Mouse (Mus musculus) embryonic facial prominence, embryonic 13.5 days (tissue): Measurements from ENCODE around the gene Chchd3. TPM values are rescaled to one million over a fixed set of nuclear protein-coding genes. Genes with fewer than 3 reads are reported as not detected.

Experiments
- ATAC-seq: fragments of 200-750 bp; cut with Nextera tagmentation; 2 replicates; pipeline ENCODE4 v1.8.0; 2017; ENCODE audit warnings: low read depth; ENCODE audit not compliant: insufficient number of reproducible peaks, insufficient read depth, low FRiP score, low TSS enrichment
- H3K27ac ChIP-seq: fragments of 300-500 bp; sonication (generic); 2 replicates; pipeline ENCODE4 v1.5.1; 2015; ENCODE audit warnings: moderate library complexity, mild to moderate bottlenecking, inconsistent platforms
- H3K27me3 ChIP-seq: fragments of 300-500 bp; sonication (generic); 2 replicates; pipeline ENCODE4 v1.6.1; 2015; ENCODE audit warnings: mild to moderate bottlenecking, inconsistent platforms
- H3K36me3 ChIP-seq: fragments of 300-500 bp; sonication (generic); 2 replicates; pipeline ENCODE4 v1.6.1; 2015; ENCODE audit warnings: mild to moderate bottlenecking, inconsistent platforms
- H3K4me1 ChIP-seq: fragments of 300-500 bp; sonication (generic); 2 replicates; pipeline ENCODE4 v1.6.1; 2015; ENCODE audit warnings: inconsistent platforms
- H3K4me2 ChIP-seq: fragments of 300-500 bp; sonication (generic); 2 replicates; pipeline ENCODE4 v1.6.1; 2015; ENCODE audit warnings: moderate library complexity, mild to moderate bottlenecking, inconsistent platforms
- H3K4me3 ChIP-seq: fragments of 300-500 bp; sonication (generic); 2 replicates; pipeline ENCODE4 v1.5.1; 2015; ENCODE audit warnings: mild to moderate bottlenecking, inconsistent platforms
- H3K9ac ChIP-seq: fragments of 300-500 bp; sonication (generic); 2 replicates; pipeline ENCODE4 v1.6.1; 2015; ENCODE audit warnings: mild to moderate bottlenecking, inconsistent platforms
- H3K9me3 ChIP-seq: fragments of 300-500 bp; sonication (generic); 2 replicates; pipeline ENCODE4 v1.6.1; 2016; ENCODE audit warnings: inconsistent platforms
- WGBS: fragments of 180-500 bp; shearing (Covaris S2); methylation state at CpG from one replicate; pipeline ENCODE4 v1.1.7; 2015; ENCODE audit warnings: mixed read lengths; 5-methylcytosine and 5-hydroxymethylcytosine counted together
- polyA plus RNA-seq: library from polyadenylated mRNA; unstranded; fragments of >200 nt; fragmentation: Nextera tagmentation; extraction: Ambion mirVana; gene quantifications from 2 replicates; pipeline ENCODE4 v1.2.1, GENCODE M21; 2015

The Chchd3 gene
- polyA plus RNA-seq, 1 experiment from 2014 or later: 107 TPM

DNA sequence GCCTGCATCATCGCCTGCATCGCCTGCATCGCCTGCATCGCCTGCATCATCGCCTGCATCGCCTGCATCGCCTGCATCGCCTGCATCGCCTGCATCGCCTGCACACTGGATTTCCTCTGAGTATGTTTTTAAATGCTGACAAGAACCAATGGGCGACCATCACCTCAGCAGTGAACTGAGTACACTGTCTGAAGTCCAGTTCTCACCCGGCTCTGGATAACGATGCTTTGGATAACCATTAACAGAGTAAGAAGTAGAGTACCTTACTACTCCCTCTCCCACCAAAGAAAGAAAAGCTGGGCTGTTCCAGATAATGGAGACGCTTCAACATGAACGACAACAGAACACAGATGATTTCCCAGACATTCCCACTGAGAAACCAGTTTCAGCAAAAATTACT is 58.8 kb downstream of the Chchd3 start:
- H3K27ac ChIP-seq: no peak overlapping the region
- 90% methylated on average over 15 of the region's 15 CpGs for WGBS
- no peak overlapping the region for H3K4me2 ChIP-seq
- no peaks in the 10 kb centered on the region for H3K9me3 ChIP-seq
- H3K4me1 ChIP-seq: peaks cover 23% of the 10 kb centered on the region; the same call in 1 of the 2 replicates
- no peak overlapping the region for H3K9ac ChIP-seq
- H3K27me3 ChIP-seq: no peaks in the 10 kb centered on the region
- ATAC-seq: no peak
- H3K4me3 ChIP-seq: no peak overlapping the region
- no peaks in the 10 kb centered on the region for H3K36me3 ChIP-seq

- no peak for ATAC-seq
- WGBS: 89% methylated on average over 1 of the region's 1 CpGs
- Histone ChIP-seq H3K9ac (no peak overlapping the region), H3K4me2 (no peak overlapping the region), H3K4me3 (no peak overlapping the region), H3K4me1 (peaks cover 13% of the 10 kb centered on the region), H3K27ac (no peak overlapping the region), H3K27me3 (no peaks in the 10 kb centered on the region), H3K36me3 (no peaks in the 10 kb centered on the region), H3K9me3 (no peaks in the 10 kb centered on the region)
Observed at GRCm38 (mm10) chr6:32996597-32996996, 63.5 kb downstream of the Chchd3 start.

DNA sequence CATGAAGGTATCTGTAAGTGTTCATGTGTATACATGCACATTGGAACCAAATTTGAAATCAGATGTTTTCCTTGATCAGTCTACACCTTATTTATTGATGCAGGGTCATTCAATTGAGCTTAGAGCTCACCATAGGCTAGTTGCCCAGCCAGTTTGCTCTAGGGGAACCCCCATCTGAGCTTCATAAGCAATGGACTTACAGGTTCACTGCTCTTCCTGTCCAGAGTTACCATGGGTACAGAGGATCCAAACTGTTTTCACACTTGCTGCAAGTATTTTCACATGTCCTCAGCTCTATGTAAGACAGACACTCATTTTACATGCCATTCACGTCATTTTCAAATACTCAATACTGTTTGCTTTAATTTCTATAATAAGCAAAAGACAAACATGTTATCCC is 66.2 kb downstream of the Chchd3 start:
- WGBS: 91% methylated on average over 1 of the region's 1 CpGs

DNA sequence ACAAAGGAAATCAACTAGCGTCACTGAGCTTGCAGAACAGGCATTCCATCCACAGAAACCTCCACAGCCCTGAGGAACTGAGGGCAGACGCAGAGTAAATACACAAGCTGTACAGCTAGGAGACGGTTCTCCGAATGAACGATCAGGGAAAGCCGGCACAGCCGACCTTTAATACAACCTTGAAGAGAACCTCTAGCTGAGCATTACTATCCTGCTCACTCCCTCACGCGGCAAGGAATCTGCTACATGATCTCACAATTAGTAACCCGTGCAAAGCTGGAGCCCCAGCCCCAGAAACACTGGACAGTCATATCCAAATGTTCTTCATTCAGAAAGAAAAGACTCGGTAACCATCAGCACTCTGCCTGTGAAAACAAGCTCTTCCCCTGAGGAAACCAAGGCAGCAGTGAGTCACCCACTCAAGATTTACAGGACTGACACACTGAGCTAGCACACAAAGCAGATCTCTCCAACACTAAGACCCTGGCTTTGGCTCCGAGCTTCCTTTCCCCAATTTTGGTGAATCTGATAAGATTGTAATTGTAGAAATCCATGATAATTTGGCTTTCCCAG is 69.9 kb downstream of the Chchd3 start:
- H3K9me3 ChIP-seq: no peaks in the 10 kb centered on the region
- no peak overlapping the region for H3K4me2 ChIP-seq
- H3K4me1 ChIP-seq: peaks cover 4% of the 10 kb centered on the region; the same call in 1 of the 2 replicates
- no peak for ATAC-seq
- H3K9ac ChIP-seq: no peak overlapping the region
- no peak overlapping the region for H3K27ac ChIP-seq
- WGBS: 65% methylated on average over 12 of the region's 12 CpGs
- no peaks in the 10 kb centered on the region for H3K36me3 ChIP-seq
- no peaks in the 10 kb centered on the region for H3K27me3 ChIP-seq
- no peak overlapping the region for H3K4me3 ChIP-seq

More for the DNA sequence above, 66.2 kb downstream of the Chchd3 start:
- H3K36me3 ChIP-seq: no peaks in the 10 kb centered on the region
- no peak overlapping the region for H3K4me2 ChIP-seq
- no peak for ATAC-seq
- H3K9me3 ChIP-seq: no peaks in the 10 kb centered on the region
- H3K27ac ChIP-seq: no peak overlapping the region
- H3K27me3 ChIP-seq: no peaks in the 10 kb centered on the region
- no peak overlapping the region for H3K9ac ChIP-seq
- H3K4me1 ChIP-seq: peaks cover 15% of the 10 kb centered on the region
- H3K4me3 ChIP-seq: no peak overlapping the region

DNA sequence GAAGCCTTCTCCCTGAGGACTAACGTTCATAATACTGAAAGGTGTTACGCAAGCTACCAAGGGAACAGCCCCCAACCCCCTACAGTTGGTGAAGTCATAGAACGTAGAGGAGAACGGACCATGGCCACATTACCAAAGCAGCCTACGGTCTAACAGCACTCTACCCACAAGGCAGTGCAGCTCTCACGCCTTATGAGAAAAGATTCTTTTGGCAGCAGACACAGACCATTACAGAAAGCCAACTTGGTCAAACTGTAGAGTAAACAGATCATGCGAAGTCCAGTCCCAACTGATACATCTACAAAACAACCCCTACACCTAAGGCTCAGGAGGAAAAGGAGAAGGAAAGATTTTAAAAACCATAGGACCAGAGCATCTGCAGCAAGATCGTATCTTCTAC is 71.5 kb downstream of the Chchd3 start:
- H3K27me3 ChIP-seq: no peaks in the 10 kb centered on the region
- no peak overlapping the region for H3K4me2 ChIP-seq
- H3K4me1 ChIP-seq: peaks cover 4% of the 10 kb centered on the region; the same call in 1 of the 2 replicates
- H3K27ac ChIP-seq: no peak overlapping the region
- no peak overlapping the region for H3K4me3 ChIP-seq
- no peak overlapping the region for H3K9ac ChIP-seq
- no peak for ATAC-seq
- H3K36me3 ChIP-seq: no peaks in the 10 kb centered on the region
- no peaks in the 10 kb centered on the region for H3K9me3 ChIP-seq
- 96% methylated on average over 8 of the region's 8 CpGs for WGBS

DNA sequence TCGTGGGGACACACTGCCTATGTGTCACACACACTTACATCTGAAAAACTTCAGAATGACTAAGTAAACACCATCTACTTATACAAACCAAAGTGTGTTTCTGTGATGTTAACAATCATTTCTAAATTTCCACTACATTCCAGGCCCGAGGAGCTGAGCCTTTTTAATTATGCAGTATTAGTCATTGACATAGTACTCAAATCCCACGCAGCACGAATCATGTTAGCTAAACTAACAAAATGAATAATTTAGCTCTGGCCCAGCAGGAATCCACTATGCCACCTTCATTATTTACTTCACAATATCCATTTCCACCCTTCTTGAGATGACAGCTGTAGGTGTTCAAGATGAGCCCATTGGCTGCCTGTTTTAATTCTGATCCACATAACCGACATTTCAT is 76.2 kb downstream of the Chchd3 start:
- Histone ChIP-seq H3K9ac (no peak overlapping the region), H3K27me3 (no peaks in the 10 kb centered on the region), H3K4me1 (no peaks in the 10 kb centered on the region), H3K36me3 (no peaks in the 10 kb centered on the region), H3K27ac (no peak overlapping the region), H3K4me3 (no peak overlapping the region), H3K9me3 (no peaks in the 10 kb centered on the region), H3K4me2 (no peak overlapping the region)
- ATAC-seq: no peak
- 85% methylated on average over 5 of the region's 5 CpGs for WGBS

DNA sequence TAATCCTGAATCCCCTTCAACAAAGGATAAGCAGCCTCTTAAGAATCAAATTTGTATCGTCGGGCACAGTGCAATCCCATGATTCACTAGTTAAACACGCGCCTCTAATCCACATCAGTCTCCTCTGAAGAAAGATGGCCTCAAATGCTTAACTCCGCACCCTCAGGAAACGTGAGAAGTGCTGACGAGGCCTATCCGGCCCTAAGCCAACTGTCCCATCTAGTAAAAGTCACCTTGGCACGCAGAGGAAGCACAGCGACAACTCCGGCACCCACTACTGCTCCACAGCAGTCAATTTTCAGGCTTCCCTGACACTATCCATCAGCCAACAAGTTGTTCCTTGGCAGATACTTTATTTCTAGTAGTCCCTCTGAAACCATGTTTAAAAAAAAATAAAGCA is 78.8 kb downstream of the Chchd3 start:
- Histone ChIP-seq H3K27ac (no peak overlapping the region), H3K27me3 (no peaks in the 10 kb centered on the region), H3K4me2 (no peak overlapping the region), H3K36me3 (no peaks in the 10 kb centered on the region), H3K4me3 (no peak overlapping the region), H3K9ac (no peak overlapping the region), H3K4me1 (no peaks in the 10 kb centered on the region), H3K9me3 (no peaks in the 10 kb centered on the region)
- no peak for ATAC-seq
- 78% methylated on average over 11 of the region's 11 CpGs for WGBS

GRCm38 (mm10) chr6:32978811-32979210 is 81.2 kb downstream of the Chchd3 start:
- Histone ChIP-seq H3K4me2 (no peak overlapping the region), H3K27me3 (no peaks in the 10 kb centered on the region), H3K9ac (no peak overlapping the region), H3K36me3 (no peaks in the 10 kb centered on the region), H3K9me3 (no peaks in the 10 kb centered on the region), H3K27ac (no peak overlapping the region), H3K4me3 (no peak overlapping the region), H3K4me1 (no peaks in the 10 kb centered on the region)
- ATAC-seq: no peak
- 92% methylated on average over 3 of the region's 3 CpGs for WGBS

GRCm38 (mm10) chr6:32971926-32972325 is 88.1 kb downstream of the Chchd3 start:
- H3K27me3 ChIP-seq: no peaks in the 10 kb centered on the region
- no peak for ATAC-seq
- no peaks in the 10 kb centered on the region for H3K9me3 ChIP-seq
- peaks cover 8% of the 10 kb centered on the region for H3K36me3 ChIP-seq
- H3K4me2 ChIP-seq: no peak overlapping the region
- H3K4me3 ChIP-seq: no peak overlapping the region
- H3K9ac ChIP-seq: no peak overlapping the region
- no peaks in the 10 kb centered on the region for H3K4me1 ChIP-seq
- H3K27ac ChIP-seq: no peak overlapping the region

- no peak for ATAC-seq
- Histone ChIP-seq H3K4me1 (no peaks in the 10 kb centered on the region), H3K9ac (no peak overlapping the region), H3K4me2 (no peak overlapping the region), H3K27ac (no peak overlapping the region), H3K9me3 (no peaks in the 10 kb centered on the region), H3K27me3 (no peaks in the 10 kb centered on the region), H3K4me3 (no peak overlapping the region), H3K36me3 (peaks cover 8% of the 10 kb centered on the region)
- 67% methylated on average over 2 of the region's 2 CpGs for WGBS
Observed at GRCm38 (mm10) chr6:32968971-32969370, 91.1 kb downstream of the Chchd3 start.

- no peak for ATAC-seq
- Histone ChIP-seq H3K4me3 (no peak overlapping the region), H3K9me3 (no peaks in the 10 kb centered on the region), H3K4me2 (no peak overlapping the region), H3K27me3 (no peaks in the 10 kb centered on the region), H3K27ac (no peak overlapping the region), H3K4me1 (no peaks in the 10 kb centered on the region), H3K36me3 (peaks cover 2% of the 10 kb centered on the region; the same call in 1 of the 2 replicates), H3K9ac (no peak overlapping the region)
- 33% methylated on average over 3 of the region's 3 CpGs for WGBS
Observed at GRCm38 (mm10) chr6:32962048-32962447, 98.0 kb downstream of the Chchd3 start.

- H3K4me3 ChIP-seq: no peak overlapping the region
- ATAC-seq: no peak
- 73% methylated on average over 3 of the region's 3 CpGs for WGBS
- H3K9ac ChIP-seq: no peak overlapping the region
- H3K36me3 ChIP-seq: no peaks in the 10 kb centered on the region
- no peaks in the 10 kb centered on the region for H3K4me1 ChIP-seq
- no peak overlapping the region for H3K27ac ChIP-seq
- no peaks in the 10 kb centered on the region for H3K27me3 ChIP-seq
- no peak overlapping the region for H3K4me2 ChIP-seq
- H3K9me3 ChIP-seq: no peaks in the 10 kb centered on the region
Observed at GRCm38 (mm10) chr6:32961477-32961876, 98.6 kb downstream of the Chchd3 start.
